Mouse (Mus musculus): Measurements from ENCODE around the gene Thra.

DNA sequence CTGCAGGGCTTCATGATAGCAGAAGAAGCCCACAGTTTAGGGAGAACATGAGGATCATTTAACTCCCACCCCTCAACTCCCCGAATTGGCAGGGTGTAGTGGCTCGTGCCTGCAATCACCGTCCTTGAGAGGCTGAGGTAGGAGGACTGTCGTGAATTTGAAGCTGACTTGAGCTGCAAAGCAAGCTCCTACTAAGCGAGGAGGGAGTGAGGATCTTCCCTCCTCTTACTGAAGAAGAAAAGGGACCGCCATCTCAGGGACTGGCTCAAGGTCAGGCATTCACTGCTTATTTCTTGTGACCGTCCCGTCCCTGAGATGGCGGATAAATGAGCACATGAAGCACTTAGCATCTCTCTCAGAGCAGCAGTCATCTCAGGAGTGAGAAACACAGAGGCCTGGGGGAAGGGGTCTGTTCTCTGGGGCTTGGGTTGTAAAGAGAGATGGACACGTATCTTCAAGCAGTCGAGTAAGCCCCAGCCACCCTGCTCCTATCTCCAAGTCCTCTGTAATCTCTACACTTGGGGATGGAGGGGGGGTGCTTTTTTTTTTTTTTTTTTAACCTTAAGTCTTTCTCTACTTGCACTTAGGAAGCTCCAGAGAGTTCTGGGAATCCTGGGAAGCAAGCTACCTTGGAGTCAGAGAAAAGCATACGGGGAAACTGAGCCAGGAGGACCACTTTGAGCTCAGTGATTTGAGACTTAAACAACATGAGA, 35.8 kb downstream of the Thra start:
- TF ChIP-seq CTCF (conservative IDR thresholded peaks at IDR 0.05 in 1 of 2, IDR thresholded peaks at IDR 0.05 in 1 of 2; ENCODE audit: low read depth in 2 of 2, low read length in 2 of 2) (no peak), MXI1 (IDR thresholded peaks at IDR 0.05; ENCODE audit: low read depth, low read length) (no peak), ZC3H11A (IDR thresholded peaks at IDR 0.05; ENCODE audit: low read depth, low read length) (no peak), EP300 (IDR thresholded peaks at IDR 0.05; ENCODE audit: low read length) (no peak), ZNF384 (IDR thresholded peaks at IDR 0.05; ENCODE audit: low read depth, low read length) (peak; percentile 40), MAX (IDR thresholded peaks at IDR 0.05; ENCODE audit: low read length) (no peak), NRF1 (IDR thresholded peaks at IDR 0.05; ENCODE audit: low read depth, low read length) (no peak), USF1 (IDR thresholded peaks at IDR 0.05; ENCODE audit: low read depth, low read length) (no peak), POLR2A (IDR thresholded peaks at IDR 0.05; ENCODE audit: low read depth, low read length) (no peak)
